In genomic region chr17:47505566-47505965, GRCm38 (mm10) we compare ENCODE assay signal across 8 mouse cellular contexts. TPM values are rescaled to one million over a fixed set of nuclear protein-coding genes. Genes with fewer than 3 reads are reported as not detected.
A peak's percentile ranks its signal among the peaks of the same experiment; 100 is the strongest.
DNase-seq lines count a peak whose midpoint lies in the region; ATAC-seq and TF ChIP-seq lines count a peak whose summit lies in the region.

No protein-coding gene starts in this region.

- WGBS in lung, embryonic 14.5 days, result 54% methylated on average over 2 of the region's 2 CpGs
- 58% methylated on average over 2 of the region's 2 CpGs for WGBS in embryonic facial prominence, embryonic 15.5 days
- 66% methylated on average over 2 of the region's 2 CpGs for WGBS in limb, embryonic 10.5 days
- 69% methylated on average over 2 of the region's 2 CpGs for WGBS in neural tube, embryonic 15.5 days

- peak overlapping the region; percentile 78 for H3K4me2 ChIP-seq in lung, embryonic 14.5 days
- peak overlapping the region; percentile 72 for H3K4me2 ChIP-seq in embryonic facial prominence, embryonic 15.5 days (replicated peaks)
- peak overlapping the region; percentile 70 for H3K4me2 ChIP-seq in neural tube, embryonic 15.5 days

- no peak for ATAC-seq in lung, embryonic 14.5 days (ENCODE audit: insufficient read depth)
- ATAC-seq in embryonic facial prominence, embryonic 15.5 days (ENCODE audit: insufficient number of reproducible peaks, low FRiP score, low TSS enrichment, low read depth), result no peak
- ATAC-seq in neural tube, embryonic 15.5 days (ENCODE audit: low FRiP score), result no peak

- TF ChIP-seq CTCF in lung, embryonic 14.5 days (IDR thresholded peaks at IDR 0.05; ENCODE audit: low read depth), result no peak

- no peaks in the 10 kb centered on the region for H3K27me3 ChIP-seq in lung, embryonic 14.5 days (ENCODE audit: insufficient read depth, low read length)
- no peaks in the 10 kb centered on the region for H3K27me3 ChIP-seq in embryonic facial prominence, embryonic 15.5 days
- H3K27me3 ChIP-seq in limb, embryonic 10.5 days (ENCODE audit: low read depth, poor library complexity, severe bottlenecking), result no peaks in the 10 kb centered on the region
- no peaks in the 10 kb centered on the region for H3K27me3 ChIP-seq in neural tube, embryonic 15.5 days (replicated peaks)

- H3K36me3 ChIP-seq in lung, embryonic 14.5 days (ENCODE audit: insufficient read depth), result no peaks in the 10 kb centered on the region
- H3K36me3 ChIP-seq in embryonic facial prominence, embryonic 15.5 days, result peaks cover 2% of the 10 kb centered on the region; the same call in 1 of the 2 replicates
- peaks cover 6% of the 10 kb centered on the region for H3K36me3 ChIP-seq in limb, embryonic 10.5 days
- no peaks in the 10 kb centered on the region for H3K36me3 ChIP-seq in neural tube, embryonic 15.5 days

- no peak overlapping the region for H3K9ac ChIP-seq in lung, embryonic 14.5 days
- no peak overlapping the region for H3K9ac ChIP-seq in embryonic facial prominence, embryonic 15.5 days
- no peak overlapping the region for H3K9ac ChIP-seq in neural tube, embryonic 15.5 days (replicated peaks)

- no peak for DNase-seq in lung, embryonic 14.5 days
- no peak for DNase-seq in lung, adult 18-20 months
- no peak for DNase-seq in limb, embryonic 10.5 days (ENCODE audit: low spot score)
- no peak for DNase-seq in frontal cortex, postnatal 14 days (ENCODE audit: low spot score in 2 of 2)
- no peak for DNase-seq in cerebellum, adult 11 months
- DNase-seq in layer of hippocampus, adult 8-10 months (ENCODE audit: low spot score in 2 of 2), result no peak

- peaks cover 12% of the 10 kb centered on the region for H3K4me1 ChIP-seq in lung, embryonic 14.5 days (ENCODE audit: insufficient read depth)
- H3K4me1 ChIP-seq in embryonic facial prominence, embryonic 15.5 days, result peaks cover 46% of the 10 kb centered on the region
- peaks cover 53% of the 10 kb centered on the region for H3K4me1 ChIP-seq in limb, embryonic 10.5 days
- peaks cover 28% of the 10 kb centered on the region for H3K4me1 ChIP-seq in neural tube, embryonic 15.5 days

- no peaks in the 10 kb centered on the region for H3K9me3 ChIP-seq in lung, embryonic 14.5 days (ENCODE audit: low read depth, low read length)
- no peaks in the 10 kb centered on the region for H3K9me3 ChIP-seq in embryonic facial prominence, embryonic 15.5 days (replicated peaks)
- no peaks in the 10 kb centered on the region for H3K9me3 ChIP-seq in limb, embryonic 10.5 days (replicated peaks)
- H3K9me3 ChIP-seq in neural tube, embryonic 15.5 days (replicated peaks), result no peaks in the 10 kb centered on the region

- H3K4me3 ChIP-seq in lung, embryonic 14.5 days (ENCODE audit: low read depth, low read length), result peak overlapping the region; percentile 40
- peak overlapping the region; percentile 40 for H3K4me3 ChIP-seq in embryonic facial prominence, embryonic 15.5 days (replicated peaks)
- H3K4me3 ChIP-seq in limb, embryonic 10.5 days, result peak overlapping the region; percentile 58
- H3K4me3 ChIP-seq in neural tube, embryonic 15.5 days (replicated peaks), result 0 out of 2 replicates have a peak overlapping the region, but pooled peaks have one; percentile 33

- peak overlapping the region; percentile 21; the same call in 1 of the 2 replicates for H3K27ac ChIP-seq in lung, embryonic 14.5 days (ENCODE audit: low read depth)
- 0 out of 2 replicates have a peak overlapping the region, but pooled peaks have one; percentile 44 for H3K27ac ChIP-seq in embryonic facial prominence, embryonic 15.5 days (replicated peaks)
- peak overlapping the region; percentile 89 for H3K27ac ChIP-seq in limb, embryonic 10.5 days
- H3K27ac ChIP-seq in neural tube, embryonic 15.5 days (replicated peaks), result no peak overlapping the region

RNA-seq across cellular contexts. Expression of gene Ccnd3, which starts 0.7 kb away (rescaled TPM):
- 289 and 308 TPM in 2 replicates for polyA plus RNA-seq in lung, embryonic 14.5 days (2014; fragmentation: Nextera tagmentation; extraction: Ambion mirVana)
- 552 and 575 TPM in 2 replicates for polyA plus RNA-seq in embryonic facial prominence, embryonic 15.5 days (2015; fragmentation: Nextera tagmentation; extraction: Ambion mirVana)
- 405 and 413 TPM in 2 replicates for polyA plus RNA-seq in limb, embryonic 10.5 days (2016; fragmentation: Nextera tagmentation; extraction: Ambion mirVana)
- polyA plus RNA-seq in neural tube, embryonic 15.5 days (2015; fragmentation: Nextera tagmentation; extraction: Ambion mirVana), result 76.5 and 139 TPM in 2 replicates
- 10 to 100 TPM; 38.4 to 45.2 (median 38.8) TPM for total RNA-seq in layer of hippocampus, adult 8-10 months (2022)

RNA-seq across cellular contexts. Expression of gene Taf8, which starts 3.5 kb away (rescaled TPM):
- polyA plus RNA-seq in lung, embryonic 14.5 days (2014; fragmentation: Nextera tagmentation; extraction: Ambion mirVana), result 22.1 and 26.8 TPM in 2 replicates
- 30.0 and 32.4 TPM in 2 replicates for polyA plus RNA-seq in embryonic facial prominence, embryonic 15.5 days (2015; fragmentation: Nextera tagmentation; extraction: Ambion mirVana)
- polyA plus RNA-seq in limb, embryonic 10.5 days (2016; fragmentation: Nextera tagmentation; extraction: Ambion mirVana), result 32.1 and 36.8 TPM in 2 replicates
- 19.5 and 21.5 TPM in 2 replicates for polyA plus RNA-seq in neural tube, embryonic 15.5 days (2015; fragmentation: Nextera tagmentation; extraction: Ambion mirVana)
- total RNA-seq in layer of hippocampus, adult 8-10 months (2022), result 10 to 100 TPM; 18.4 to 25.0 (median 23.4) TPM
